Mouse (Mus musculus) fibroblast of lung, adult 2 months (primary cell): Measurements from ENCODE around the gene Gm16442.
"Not testable (repeated sequence)": the region's sequence is repeated elsewhere in the genome, so short reads cannot be mapped to it uniquely, and the experiment has no call there.

ENCODE experiments used
- DNase-seq: peaks from one replicate; pipeline ENCODE4 v3.0.0-alpha.2; 2011; ENCODE audit warnings: low read depth

Gene Gm16442

DNA sequence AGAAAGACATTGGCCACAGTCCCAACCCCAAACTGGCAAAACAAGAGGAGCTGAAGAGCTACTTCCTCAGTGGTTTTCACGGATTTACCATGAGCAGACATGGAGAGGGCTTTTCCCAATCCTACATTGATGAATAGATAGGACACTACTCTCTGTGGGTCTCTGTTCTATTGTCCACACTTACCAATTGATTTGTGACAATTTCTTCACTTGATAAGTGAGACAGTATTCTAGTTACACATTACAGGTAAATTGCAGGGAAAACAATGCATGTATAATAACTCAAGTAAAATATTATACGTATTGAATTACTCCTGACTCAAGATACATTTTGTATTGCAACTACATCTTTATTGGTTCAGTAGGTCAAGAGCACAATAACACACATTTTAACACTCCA, at the start of gene Gm16442:
Gene Gm16442 (minus strand): TSS at position 101 of the 400 bp plus-strand sequence.
- DNase-seq: not testable (repeated sequence)

DNA sequence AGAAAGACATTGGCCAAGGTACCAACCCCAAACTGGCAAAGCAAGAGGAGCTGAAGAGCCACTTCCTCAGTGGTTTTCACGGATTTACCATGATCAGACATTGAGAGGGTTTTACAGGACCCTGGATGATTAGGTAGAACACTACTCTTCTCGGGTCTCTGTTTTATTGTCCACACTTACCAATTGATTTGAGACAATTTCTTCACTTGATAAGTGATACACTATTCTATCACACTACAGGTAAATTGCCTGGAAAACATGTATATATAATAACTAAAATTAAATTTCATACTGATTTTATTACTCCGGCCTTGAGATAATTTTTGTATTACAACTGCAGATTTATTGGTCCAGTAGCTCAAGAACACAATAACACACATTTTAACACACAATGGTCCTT, 45.9 kb upstream of the Gm16442 start, which contains the start of gene Vmn1r94:
Gene Vmn1r94 (minus strand): TSS at position 101 of the 400 bp plus-strand sequence.
- not testable (repeated sequence) for DNase-seq

GRCm38 (mm10) chr7:20138988-20139387, 16.6 kb upstream of the Gm16442 start, which contains the start of gene Vmn1r93:
Gene Vmn1r93, minus strand, starts transcription at chr7:20139088.
- not testable (repeated sequence) for DNase-seq

DNA sequence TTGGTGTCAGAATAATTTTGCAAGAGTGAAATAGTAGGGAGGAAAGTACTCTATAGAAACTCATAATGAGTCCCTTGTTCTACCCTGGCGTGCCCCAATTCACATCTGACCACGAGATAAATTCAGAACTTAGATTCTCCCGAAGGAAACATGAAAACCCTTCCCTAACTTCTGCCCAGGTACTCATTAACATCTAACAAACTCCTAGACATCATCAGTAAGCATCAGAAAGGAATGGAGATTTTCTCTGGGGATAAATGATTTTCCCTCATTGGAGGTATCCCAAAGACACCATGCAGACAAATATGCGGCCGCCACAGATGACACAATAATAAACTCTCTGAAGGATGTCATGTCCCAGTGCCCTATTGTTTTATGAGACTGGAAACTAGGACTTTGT, 23.0 kb downstream of the Gm16442 start, which contains the start of gene Vmn1r91:
Gene Vmn1r91 (plus strand): TSS at position 301 of the 400 bp plus-strand sequence.
- DNase-seq: not testable (repeated sequence)

DNA sequence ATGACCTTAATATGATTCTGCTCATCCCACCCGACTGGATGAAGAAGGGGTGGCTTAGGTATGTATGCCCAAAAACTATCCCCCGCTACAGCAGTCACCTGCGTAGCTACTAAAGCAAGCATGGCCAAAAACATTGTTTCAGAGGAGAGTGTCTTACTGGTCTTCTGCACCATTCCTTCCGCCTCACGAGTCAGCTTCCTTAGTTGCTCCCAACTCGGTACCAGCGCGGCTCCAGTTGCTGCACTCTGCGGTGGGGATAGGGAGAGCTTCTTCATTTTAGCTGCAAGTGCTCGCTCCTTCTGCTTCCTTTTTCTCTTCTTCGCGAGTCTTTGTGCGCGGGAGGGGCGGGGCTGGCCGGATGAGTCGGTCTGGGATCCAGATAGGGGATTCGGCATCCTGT, 44.3 kb downstream of the Gm16442 start:
- DNase-seq: not testable (repeated sequence)
